Mouse (Mus musculus) spleen, adult 2 months (tissue): ENCODE data around the gene Gm28230.

ENCODE experiments used
- CTCF ChIP-seq: fragments of 200-500 bp; IDR thresholded peaks from 2 replicates; pipeline ENCODE4 v1.5.1; 2011; ENCODE audit warnings: mild to moderate bottlenecking, inconsistent platforms; ENCODE audit not compliant: insufficient read depth, insufficient read length, insufficient replicate concordance; ENCODE audit errors: extremely low read depth
- POLR2A ChIP-seq: fragments of 200-500 bp; IDR thresholded peaks from 2 replicates; pipeline ENCODE4 v1.6.1; 2011; ENCODE audit warnings: low read depth, low read length, inconsistent platforms

DNA sequence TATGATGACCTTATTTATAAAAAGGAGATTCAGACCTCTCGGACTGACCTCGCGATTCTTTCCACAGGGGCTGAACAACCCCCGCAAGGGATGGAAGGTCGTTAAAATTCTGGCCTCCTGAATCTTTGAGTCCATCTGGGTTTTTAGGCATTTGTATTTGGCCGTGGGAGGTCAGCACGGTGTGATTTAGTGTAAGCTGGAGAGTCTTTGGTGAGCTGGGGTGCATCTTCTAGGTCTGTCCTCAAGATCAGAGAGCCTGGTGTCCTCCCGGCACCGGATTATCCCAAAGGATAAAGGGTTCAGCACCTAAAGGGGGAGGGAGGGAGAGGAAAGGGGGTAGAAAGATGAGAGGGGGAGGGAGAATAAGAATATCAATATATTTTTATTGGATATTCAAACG, 23.2 kb upstream of the Gm28230 start:
- TF ChIP-seq POLR2A (no peak), CTCF (no peak)
